Mouse (Mus musculus): ENCODE results near the gene Nxpe5.

DNA sequence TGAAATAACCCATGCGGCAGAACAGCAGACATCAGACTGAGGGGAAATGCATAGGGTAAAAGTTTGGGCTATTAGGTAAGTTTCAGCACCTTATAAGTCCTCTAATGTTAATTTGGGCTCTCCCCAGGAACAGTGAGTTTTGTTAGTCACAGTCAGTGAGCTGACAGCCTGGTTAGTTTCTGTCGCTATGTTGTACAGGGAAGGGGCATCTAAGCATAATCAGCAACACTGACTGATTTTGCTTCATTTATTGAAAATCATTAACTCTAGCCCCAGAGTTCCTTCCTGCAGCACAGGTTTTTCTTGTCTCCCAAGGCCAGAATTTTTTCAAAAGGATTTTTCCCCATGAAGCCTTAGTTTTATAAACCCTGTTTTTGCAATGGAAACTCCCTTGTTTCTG is 8.1 kb downstream of the Nxpe5 start:
- TF ChIP-seq HCFC1 (IDR thresholded peaks at IDR 0.05; ENCODE audit: borderline replicate concordance, insufficient read depth, low read length) (no peak), CHD2 (IDR thresholded peaks at IDR 0.05; ENCODE audit: low read depth, low read length) (no peak)

Measured in ES-E14 (cell line).